Mouse (Mus musculus): ENCODE measurements at regions not wholly inside any gene's neighbourhood (a gene's known extent, or its start where the extent isn't known, plus 50 kb on each side); places are given as distances from the start of the nearest gene placed in this dataset.

DNA sequence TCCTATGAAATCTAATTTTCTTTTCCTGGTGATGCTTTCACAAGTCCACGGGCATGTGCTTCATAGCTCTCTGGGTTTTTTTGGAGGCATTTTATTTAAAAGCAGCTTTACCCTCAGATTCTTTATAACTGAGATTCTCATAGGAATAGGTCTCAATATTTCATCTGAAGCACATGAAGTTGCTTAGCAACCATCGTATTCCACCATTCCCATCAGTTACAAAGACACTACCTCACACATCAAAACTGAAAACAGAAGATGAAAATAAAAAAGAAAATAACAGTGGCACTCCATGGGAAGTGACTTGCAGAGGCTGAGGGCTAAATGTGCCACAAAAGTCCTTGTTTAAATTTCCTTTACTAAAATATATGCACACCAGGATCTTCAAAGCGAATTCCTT is 384.0 kb upstream of the 1700015G11Rik start:
- DNase-seq (ENCODE audit: low spot score in 2 of 2) = no peak

DNA sequence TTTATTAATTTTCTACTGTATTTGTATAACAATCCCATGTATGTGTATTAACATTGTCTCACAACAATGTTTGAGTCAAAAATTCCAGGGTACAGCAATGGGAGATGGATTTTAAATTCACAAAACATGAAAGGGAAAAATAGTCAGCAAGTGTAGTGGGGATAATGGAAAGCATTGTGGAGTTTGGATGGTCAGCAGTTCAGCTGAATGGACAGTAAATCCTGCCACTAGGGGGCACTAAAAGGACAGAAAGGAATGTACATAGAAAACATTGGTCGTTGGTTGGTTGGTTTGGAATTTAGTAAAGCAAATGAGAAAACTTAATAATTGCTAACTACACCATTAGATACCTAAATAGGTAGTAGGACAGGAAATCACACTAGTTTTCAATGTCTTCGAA is 376.3 kb upstream of the 1700015G11Rik start:
- peak; percentile 27 to 47 for DNase-seq (ENCODE audit: low spot score in 2 of 2)
